Mouse (Mus musculus) limb, embryonic 12.5 days (tissue): ENCODE measurements around the gene Pla2g5. TPM values are rescaled to one million over a fixed set of nuclear protein-coding genes. Genes with fewer than 3 reads are reported as not detected.
A peak's percentile ranks its signal among the peaks of the same experiment; 100 is the strongest.

Experiments used
- ATAC-seq: fragments of 200-750 bp; cut with Nextera tagmentation; 2 replicates; pipeline ENCODE4 v1.8.0; 2017; ENCODE audit warnings: low read depth, moderate TSS enrichment; ENCODE audit not compliant: insufficient number of reproducible peaks, insufficient read depth, low FRiP score, low TSS enrichment
- H3K27ac ChIP-seq: fragments of 300-500 bp; sonication (generic); 2 replicates; pipeline ENCODE4 v1.5.1; 2016; ENCODE audit warnings: mild to moderate bottlenecking, moderate library complexity
- H3K27me3 ChIP-seq: fragments of 300-500 bp; sonication (generic); 2 replicates; pipeline ENCODE4 v1.6.1; 2016; ENCODE audit warnings: mild to moderate bottlenecking, moderate library complexity
- H3K36me3 ChIP-seq: fragments of 300-500 bp; sonication (generic); 2 replicates; pipeline ENCODE4 v1.6.1; 2016; ENCODE audit warnings: mild to moderate bottlenecking, moderate library complexity
- H3K4me1 ChIP-seq: fragments of 300-500 bp; sonication (generic); replicated peaks from 2 replicates; pipeline ENCODE4 v1.6.1; 2016
- H3K4me2 ChIP-seq: fragments of 300-500 bp; sonication (generic); 2 replicates; pipeline ENCODE4 v1.6.1; 2016; ENCODE audit warnings: mild to moderate bottlenecking, moderate library complexity
- H3K4me3 ChIP-seq: fragments of 300-500 bp; sonication (generic); replicated peaks from 2 replicates; pipeline ENCODE4 v1.5.1; 2016; ENCODE audit warnings: mild to moderate bottlenecking
- H3K9ac ChIP-seq: fragments of 300-500 bp; sonication (generic); replicated peaks from 2 replicates; pipeline ENCODE4 v1.6.1; 2016; ENCODE audit warnings: mild to moderate bottlenecking, moderate library complexity
- H3K9me3 ChIP-seq: fragments of 300-500 bp; sonication (generic); 2 replicates; pipeline ENCODE4 v1.6.1; 2016; ENCODE audit warnings: mild to moderate bottlenecking, moderate library complexity
- WGBS: fragments of 180-500 bp; shearing (Covaris S2); methylation state at CpG from one replicate; pipeline ENCODE4 v1.1.7; 2016; 5-methylcytosine and 5-hydroxymethylcytosine counted together
- polyA plus RNA-seq: library from polyadenylated mRNA; unstranded; fragments of >200 nt; fragmentation: Nextera tagmentation; extraction: Ambion mirVana; gene quantifications from 2 replicates; pipeline ENCODE4 v1.2.1, GENCODE M21; 2016

Pla2g5 gene
- polyA plus RNA-seq, 1 experiment from 2014 or later = not detected

DNA sequence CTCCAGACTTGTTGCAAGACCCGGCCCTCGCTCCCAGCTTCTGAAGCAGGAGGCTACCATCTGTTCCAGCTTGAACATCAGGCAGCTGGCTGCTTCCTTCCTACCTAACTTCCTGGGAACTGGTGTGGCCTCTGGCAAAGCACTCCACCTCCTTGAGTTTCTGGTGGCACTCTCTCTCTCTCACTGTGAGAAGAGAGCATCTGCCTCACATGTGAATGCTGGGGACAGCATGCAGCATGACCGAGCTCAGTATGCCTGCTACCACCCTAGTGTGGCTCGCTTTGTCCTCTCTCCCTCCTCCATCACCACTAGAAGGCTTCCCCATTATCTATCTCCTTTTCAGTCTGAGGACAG is 66.1 kb downstream of the Pla2g5 start:
- no peaks in the 10 kb centered on the region for H3K9me3 ChIP-seq
- 53% methylated on average over 4 of the region's 4 CpGs for WGBS
- no peak overlapping the region for H3K9ac ChIP-seq
- H3K4me2 ChIP-seq = no peak overlapping the region
- ATAC-seq = no peak
- peaks cover 16% of the 10 kb centered on the region; the same call in 1 of the 2 replicates for H3K4me1 ChIP-seq
- H3K27ac ChIP-seq = no peak overlapping the region
- no peaks in the 10 kb centered on the region for H3K27me3 ChIP-seq
- H3K4me3 ChIP-seq = no peak overlapping the region
- no peaks in the 10 kb centered on the region for H3K36me3 ChIP-seq

DNA sequence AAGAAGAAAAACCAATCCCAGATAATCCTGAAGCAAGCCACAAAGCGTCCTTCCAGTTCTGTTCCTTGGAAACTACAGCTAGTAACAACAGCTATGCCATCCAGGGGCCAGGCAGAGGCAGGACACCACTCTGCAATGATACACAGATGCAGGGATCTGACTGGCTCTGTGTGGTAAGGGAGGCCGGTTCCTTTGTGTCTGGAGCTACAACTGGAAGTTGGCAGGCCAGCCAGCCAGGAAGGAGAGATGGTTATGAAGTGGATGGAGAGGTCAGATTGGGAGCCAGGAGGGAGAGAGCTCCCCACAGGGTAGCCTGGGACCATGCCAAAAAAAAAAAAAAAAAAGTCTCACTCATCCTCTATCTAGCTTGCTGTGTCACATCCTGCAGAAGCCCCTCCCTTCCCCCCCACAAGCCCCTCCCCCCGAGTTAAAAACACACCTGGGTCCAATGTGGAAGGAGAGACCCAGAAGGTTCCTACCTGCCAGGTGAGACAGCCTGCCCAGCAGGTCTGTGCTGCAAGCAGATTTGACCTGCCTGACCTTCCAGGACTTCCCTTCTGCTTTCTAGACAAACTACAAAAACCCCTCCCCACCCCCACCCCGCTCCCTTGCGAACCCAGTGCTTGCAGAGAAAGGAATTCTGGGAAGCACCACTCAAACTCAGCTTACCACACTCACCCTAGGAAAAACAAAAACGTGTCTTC is 66.6 kb downstream of the Pla2g5 start:
- Histone ChIP-seq H3K27me3 (no peaks in the 10 kb centered on the region), H3K4me3 (no peak overlapping the region), H3K36me3 (no peaks in the 10 kb centered on the region), H3K9ac (no peak overlapping the region), H3K4me1 (peaks cover 16% of the 10 kb centered on the region; the same call in 1 of the 2 replicates), H3K9me3 (no peaks in the 10 kb centered on the region), H3K27ac (no peak overlapping the region), H3K4me2 (no peak overlapping the region)
- ATAC-seq = no peak
- 47% methylated on average over 6 of the region's 6 CpGs for WGBS

DNA sequence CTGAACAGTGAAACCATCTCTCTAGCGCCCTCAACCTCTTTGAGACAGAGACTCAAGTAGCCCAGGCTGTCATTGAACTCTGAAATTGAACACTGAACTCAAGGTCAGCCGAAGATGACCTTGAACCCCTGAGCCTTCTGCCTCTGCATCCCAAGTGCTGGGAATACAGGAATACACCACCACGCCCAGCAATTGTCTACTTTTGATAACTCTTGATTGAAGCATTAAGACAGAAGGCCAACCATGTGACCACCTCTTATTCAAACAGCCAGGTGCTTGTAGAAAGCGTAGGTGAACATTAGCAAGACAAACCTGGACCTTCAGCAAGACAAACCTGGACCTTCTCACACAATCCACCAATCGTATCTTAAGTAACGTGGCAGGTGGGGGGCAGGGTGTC is 68.9 kb downstream of the Pla2g5 start:
- 90% methylated on average over 6 of the region's 6 CpGs for WGBS
- Histone ChIP-seq H3K36me3 (no peaks in the 10 kb centered on the region), H3K9me3 (no peaks in the 10 kb centered on the region), H3K4me1 (peaks cover 5% of the 10 kb centered on the region; the same call in 1 of the 2 replicates), H3K4me3 (no peak overlapping the region), H3K9ac (no peak overlapping the region), H3K4me2 (no peak overlapping the region), H3K27ac (no peak overlapping the region), H3K27me3 (no peaks in the 10 kb centered on the region)
- ATAC-seq = no peak

DNA sequence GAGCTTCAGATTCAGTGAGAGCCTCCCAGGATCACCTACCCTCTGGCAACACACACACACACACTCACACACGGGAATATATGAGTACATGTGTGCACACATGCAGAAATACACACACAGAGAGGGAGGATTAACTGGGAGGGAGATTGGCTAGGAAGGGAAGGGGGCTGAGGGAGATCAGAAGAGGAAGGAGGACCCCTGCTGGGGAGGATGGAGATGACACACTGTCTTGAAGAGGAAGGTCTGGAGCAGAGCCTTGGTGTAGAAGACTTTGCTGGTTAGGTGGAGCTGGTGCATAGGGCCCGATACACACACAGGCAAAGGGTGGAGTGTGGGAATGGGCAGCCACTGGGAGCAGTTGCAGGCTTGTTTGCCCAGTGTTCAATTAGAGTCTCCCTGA is 70.0 kb downstream of the Pla2g5 start:
- WGBS = 65% methylated on average over 2 of the region's 2 CpGs
- H3K9ac ChIP-seq = no peak overlapping the region
- ATAC-seq = no peak
- peaks cover 5% of the 10 kb centered on the region; the same call in 1 of the 2 replicates for H3K4me1 ChIP-seq
- no peaks in the 10 kb centered on the region for H3K27me3 ChIP-seq
- H3K27ac ChIP-seq = peak overlapping the region; percentile 18; the same call in 1 of the 2 replicates
- H3K9me3 ChIP-seq = no peaks in the 10 kb centered on the region
- no peak overlapping the region for H3K4me3 ChIP-seq
- no peaks in the 10 kb centered on the region for H3K36me3 ChIP-seq
- H3K4me2 ChIP-seq = no peak overlapping the region

DNA sequence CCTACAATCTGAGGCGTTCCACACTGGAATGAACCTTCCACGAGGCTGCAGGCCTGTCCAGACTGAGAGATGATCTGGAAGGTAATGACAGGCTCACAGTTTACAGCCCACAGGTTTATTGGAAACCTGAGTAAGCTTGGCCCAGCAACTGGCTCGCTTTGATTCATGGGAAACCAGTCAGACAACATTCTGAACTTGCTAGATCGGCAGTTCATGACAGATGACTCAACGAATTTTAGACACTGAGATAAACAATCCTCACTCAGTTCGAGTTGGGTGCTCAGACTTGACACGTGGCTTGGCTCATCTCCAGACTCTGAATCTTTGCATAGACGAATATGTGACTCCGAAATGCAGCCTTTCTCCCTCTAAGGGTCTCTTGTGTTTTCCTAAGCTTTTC is 70.7 kb downstream of the Pla2g5 start:
- Histone ChIP-seq H3K9ac (no peak overlapping the region), H3K4me1 (peaks cover 5% of the 10 kb centered on the region; the same call in 1 of the 2 replicates), H3K4me2 (no peak overlapping the region), H3K27ac (peak overlapping the region; percentile 18; the same call in 1 of the 2 replicates), H3K27me3 (no peaks in the 10 kb centered on the region), H3K9me3 (no peaks in the 10 kb centered on the region), H3K36me3 (no peaks in the 10 kb centered on the region), H3K4me3 (no peak overlapping the region)
- WGBS = 48% methylated on average over 9 of the region's 9 CpGs
- ATAC-seq = no peak

DNA sequence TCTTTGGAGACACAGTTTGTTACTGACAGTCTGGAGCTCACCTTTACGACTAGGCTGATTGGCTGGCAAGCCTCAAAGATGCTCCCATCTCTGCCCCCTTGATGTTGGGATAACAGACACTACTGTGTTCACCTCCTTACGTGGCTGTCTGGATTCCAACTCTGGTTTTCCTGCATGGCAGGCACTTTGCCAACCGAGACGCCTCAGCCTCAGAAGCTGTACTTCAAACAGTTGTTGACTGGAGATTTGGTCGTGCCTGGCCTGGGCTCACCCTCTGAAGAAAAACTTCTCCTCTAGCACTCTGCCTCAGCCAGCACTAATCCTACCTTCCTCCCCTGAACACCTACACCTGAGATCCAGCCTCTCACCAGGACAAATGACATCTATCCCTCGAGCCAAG is 71.8 kb downstream of the Pla2g5 start:
- WGBS = 65% methylated on average over 6 of the region's 6 CpGs
- no peak overlapping the region for H3K4me2 ChIP-seq
- ATAC-seq = no peak
- no peaks in the 10 kb centered on the region; the same call in 1 of the 2 replicates for H3K27me3 ChIP-seq
- no peak overlapping the region for H3K9ac ChIP-seq
- 0 out of 2 replicates have a peak, but pooled peaks cover 5% of the 10 kb centered on the region for H3K4me1 ChIP-seq
- no peaks in the 10 kb centered on the region for H3K9me3 ChIP-seq
- H3K36me3 ChIP-seq = no peaks in the 10 kb centered on the region
- H3K4me3 ChIP-seq = no peak overlapping the region
- no peak overlapping the region for H3K27ac ChIP-seq

DNA sequence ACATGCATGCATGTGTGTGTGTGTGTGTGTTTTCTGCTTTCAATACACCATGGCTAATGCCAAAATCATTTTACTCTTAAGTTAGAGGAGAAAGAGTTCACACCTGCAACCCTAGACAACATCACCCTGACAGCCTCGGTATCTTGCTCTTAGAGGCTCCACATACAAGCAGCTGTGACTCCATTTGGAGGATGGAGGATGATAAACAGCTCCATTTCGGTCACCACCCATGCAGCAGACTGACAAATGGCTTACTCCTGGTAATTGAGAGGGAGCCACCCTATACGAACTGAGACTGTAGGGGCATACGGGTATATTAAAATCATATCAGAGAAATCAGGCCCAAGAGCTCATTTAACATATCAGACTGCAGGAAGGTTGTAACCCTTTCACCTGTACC is 74.9 kb downstream of the Pla2g5 start:
- ATAC-seq = no peak
- no peak overlapping the region for H3K4me2 ChIP-seq
- 71% methylated on average over 4 of the region's 4 CpGs for WGBS

DNA sequence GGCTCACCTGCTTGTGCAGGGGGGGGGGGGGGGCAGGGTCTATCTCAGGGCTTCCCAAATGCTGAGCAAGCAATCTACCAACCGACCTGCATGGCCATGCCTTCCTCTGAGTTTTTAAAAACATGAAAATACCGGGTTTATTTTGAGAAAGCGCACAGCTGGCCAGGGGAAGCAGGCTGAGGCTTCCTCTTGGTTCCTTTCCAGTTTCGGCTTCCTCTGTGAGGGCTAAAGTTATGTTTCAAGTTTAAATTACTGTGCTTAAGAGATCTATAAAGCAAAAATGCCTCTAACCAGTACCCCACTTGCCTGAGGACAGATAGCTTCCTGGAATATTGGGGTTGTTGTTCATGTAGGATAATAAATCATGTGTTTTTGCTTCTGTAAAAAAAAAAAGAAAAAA is 77.1 kb downstream of the Pla2g5 start:
- no peak overlapping the region for H3K4me2 ChIP-seq
- no peaks in the 10 kb centered on the region for H3K9me3 ChIP-seq
- WGBS = 66% methylated on average over 4 of the region's 4 CpGs
- H3K27ac ChIP-seq = no peak overlapping the region
- no peaks in the 10 kb centered on the region for H3K4me1 ChIP-seq
- H3K36me3 ChIP-seq = no peaks in the 10 kb centered on the region
- peaks cover 5% of the 10 kb centered on the region; the same call in 1 of the 2 replicates for H3K27me3 ChIP-seq
- no peak overlapping the region for H3K4me3 ChIP-seq
- H3K9ac ChIP-seq = no peak overlapping the region
- ATAC-seq = no peak

More for the DNA sequence above, 74.9 kb downstream of the Pla2g5 start:
- H3K27ac ChIP-seq = no peak overlapping the region
- H3K9me3 ChIP-seq = no peaks in the 10 kb centered on the region
- 0 out of 2 replicates have a peak, but pooled peaks cover 5% of the 10 kb centered on the region for H3K4me1 ChIP-seq
- H3K36me3 ChIP-seq = no peaks in the 10 kb centered on the region
- H3K4me3 ChIP-seq = no peak overlapping the region
- H3K9ac ChIP-seq = no peak overlapping the region
- H3K27me3 ChIP-seq = peaks cover 5% of the 10 kb centered on the region; the same call in 1 of the 2 replicates

DNA sequence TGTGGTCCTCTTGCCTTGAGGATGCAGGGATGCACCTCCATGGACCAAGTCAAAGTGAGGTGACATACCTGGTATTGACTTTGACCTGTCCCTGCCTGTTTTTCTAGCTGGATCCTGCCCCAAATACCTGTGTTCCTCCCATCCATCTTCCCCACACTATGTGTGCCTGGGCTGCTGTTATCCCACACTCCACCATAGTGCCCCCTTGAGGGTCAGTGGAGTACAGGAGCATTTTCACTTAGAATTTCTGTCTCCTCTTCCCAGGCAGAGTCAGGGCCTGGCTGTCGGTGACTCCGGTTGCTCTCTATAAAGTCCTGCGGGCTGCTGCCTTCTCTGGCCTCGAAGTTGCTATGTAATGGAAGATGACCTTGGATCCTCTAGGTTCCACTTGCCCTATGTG is 77.6 kb downstream of the Pla2g5 start:
- Histone ChIP-seq H3K27ac (no peak overlapping the region), H3K9me3 (no peaks in the 10 kb centered on the region), H3K4me1 (no peaks in the 10 kb centered on the region), H3K4me2 (no peak overlapping the region), H3K36me3 (no peaks in the 10 kb centered on the region), H3K27me3 (peaks cover 5% of the 10 kb centered on the region; the same call in 1 of the 2 replicates), H3K9ac (no peak overlapping the region), H3K4me3 (no peak overlapping the region)
- 64% methylated on average over 4 of the region's 4 CpGs for WGBS
- ATAC-seq = no peak

DNA sequence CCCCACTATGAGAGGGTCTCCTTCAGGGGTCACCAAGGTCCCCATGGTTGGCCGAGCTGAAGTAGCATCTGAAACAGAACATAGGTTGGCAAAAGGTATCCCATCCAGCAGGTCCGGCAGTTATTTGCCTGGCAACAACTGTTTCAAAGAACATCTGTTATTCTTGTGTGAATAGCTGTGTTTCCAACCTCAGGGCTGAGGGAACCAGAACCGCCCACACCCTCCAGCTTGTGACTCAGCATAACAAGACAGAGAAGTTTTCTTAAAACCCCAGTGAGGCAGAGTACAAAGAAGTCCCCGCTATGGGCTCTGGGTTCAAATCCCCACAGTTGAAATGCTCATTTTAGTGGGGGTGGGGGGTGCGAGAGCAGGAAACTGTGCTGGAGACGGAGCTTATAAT is 81.2 kb downstream of the Pla2g5 start:
- no peaks in the 10 kb centered on the region for H3K9me3 ChIP-seq
- H3K36me3 ChIP-seq = no peaks in the 10 kb centered on the region
- no peak for ATAC-seq
- 80% methylated on average over 6 of the region's 6 CpGs for WGBS
- peaks cover 8% of the 10 kb centered on the region; the same call in 1 of the 2 replicates for H3K27me3 ChIP-seq
- H3K4me2 ChIP-seq = no peak overlapping the region
- no peak overlapping the region for H3K4me3 ChIP-seq
- H3K4me1 ChIP-seq = peaks cover 10% of the 10 kb centered on the region
- H3K27ac ChIP-seq = no peak overlapping the region
- H3K9ac ChIP-seq = no peak overlapping the region

DNA sequence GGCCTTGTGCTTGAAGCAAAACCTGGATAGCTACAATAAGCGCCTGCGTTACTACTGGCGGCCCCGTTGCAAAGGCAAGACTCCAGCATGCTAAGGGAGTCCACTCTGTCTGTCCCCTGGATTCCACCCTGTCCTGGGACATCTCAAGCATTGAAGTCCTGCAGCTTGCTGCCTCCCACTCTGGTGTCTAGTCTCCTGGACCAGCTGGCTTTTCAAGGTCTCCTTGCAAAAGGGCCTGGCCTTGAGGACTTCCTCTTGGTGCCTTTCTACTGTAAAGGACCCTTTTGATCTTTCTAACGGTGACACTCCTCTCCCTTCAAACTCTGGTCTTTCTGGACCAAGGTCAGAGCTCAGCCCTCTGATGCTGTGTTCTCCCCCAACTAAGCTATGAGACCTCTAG is 83.0 kb downstream of the Pla2g5 start:
- Histone ChIP-seq H3K4me3 (no peak overlapping the region), H3K4me2 (no peak overlapping the region), H3K27ac (no peak overlapping the region), H3K9me3 (no peaks in the 10 kb centered on the region), H3K4me1 (peaks cover 10% of the 10 kb centered on the region), H3K27me3 (0 out of 2 replicates have a peak, but pooled peaks cover 8% of the 10 kb centered on the region), H3K36me3 (no peaks in the 10 kb centered on the region), H3K9ac (no peak overlapping the region)
- WGBS = 87% methylated on average over 5 of the region's 5 CpGs
- ATAC-seq = no peak
